Mouse (Mus musculus) thymus, postnatal 10 days (tissue): ENCODE data around the gene Thy1.
A peak's percentile ranks its signal among the peaks of the same experiment; 100 is the strongest.

Experiments
- DNase-seq, 2 experiments: peaks; one replicate each; pipeline ENCODE4 v3.0.0; 2021; ENCODE audit warnings: low spot score in 2 of 2

Thy1 gene

GRCm38 (mm10) chr9:44033957-44034727 lies 9.0 kb upstream of the Thy1 start:
- peak in 1 of 2 experiments; percentile 62 for DNase-seq

- DNase-seq = no peak
Measured at GRCm38 (mm10) chr9:44037106-44037505, 6.1 kb upstream of the Thy1 start.

- no peak for DNase-seq
Measured at GRCm38 (mm10) chr9:44041511-44042395, 1.4 kb upstream of the Thy1 start.

GRCm38 (mm10) chr9:44042396-44042680 lies 846 bp upstream of the Thy1 start:
- DNase-seq = no peak

GRCm38 (mm10) chr9:44043708-44044425 lies 683 bp downstream of the Thy1 start:
- peak; percentile 65 to 66 for DNase-seq

- peak; percentile 74 to 76 for DNase-seq
Measured at GRCm38 (mm10) chr9:44044426-44045157, 1.4 kb downstream of the Thy1 start.

- DNase-seq = no peak
Measured at GRCm38 (mm10) chr9:44045158-44045883, 2.1 kb downstream of the Thy1 start.

GRCm38 (mm10) chr9:44045884-44046272 lies 2.7 kb downstream of the Thy1 start:
- no peak for DNase-seq

- DNase-seq = peak; percentile 57 to 69
Measured at GRCm38 (mm10) chr9:44046426-44046825, 3.2 kb downstream of the Thy1 start.

GRCm38 (mm10) chr9:44047071-44047470 lies 3.9 kb downstream of the Thy1 start:
- peak; percentile 78 to 85 for DNase-seq

GRCm38 (mm10) chr9:44047571-44048490 lies 4.6 kb downstream of the Thy1 start:
- no peak for DNase-seq

GRCm38 (mm10) chr9:44048541-44049380 lies 5.6 kb downstream of the Thy1 start:
- no peak for DNase-seq

- DNase-seq = no peak
Measured at GRCm38 (mm10) chr9:44049381-44050165, 6.4 kb downstream of the Thy1 start.

GRCm38 (mm10) chr9:44052855-44053254 lies 9.7 kb downstream of the Thy1 start:
- no peak for DNase-seq

- no peak for DNase-seq
Measured at GRCm38 (mm10) chr9:44053936-44054335, 10.8 kb downstream of the Thy1 start.

GRCm38 (mm10) chr9:44058606-44059005 lies 15.4 kb downstream of the Thy1 start:
- no peak for DNase-seq

- DNase-seq = no peak
Measured at GRCm38 (mm10) chr9:44065177-44065576, 22.0 kb downstream of the Thy1 start.

- DNase-seq = peak; percentile 98 to 100
Measured at GRCm38 (mm10) chr9:44066785-44067225, 23.6 kb downstream of the Thy1 start, which contains the start of gene Usp2. Usp2 (plus strand) TSS chr9:44067021.
